Mouse (Mus musculus) heart, postnatal 0 days (tissue): ENCODE measurements at regions not wholly inside any gene's neighbourhood (a gene's known extent, or its start where the extent isn't known, plus 50 kb on each side); places are given as distances from the start of the nearest gene placed in this dataset.

Source experiments
- CTCF ChIP-seq: IDR thresholded peaks from 2 replicates; pipeline ENCODE4 v1.5.1; 2016; ENCODE audit warnings: antibody characterized with exemption, control low read depth, low read depth
- EP300 ChIP-seq: IDR thresholded peaks from 2 replicates; pipeline ENCODE4 v1.6.1; 2016; ENCODE audit warnings: antibody characterized with exemption, low read depth

- TF ChIP-seq EP300 (no peak), CTCF (no peak)
These were observed 250.2 kb upstream of the Daam1 start for GRCm38 (mm10) chr12:71580532-71581290.
